Mouse (Mus musculus) ES-Bruce4 (cell line): ENCODE data around the gene Klhl22. TPM values are rescaled to one million over a fixed set of nuclear protein-coding genes. Genes with fewer than 3 reads are reported as not detected.

Experiments
- H3K27ac ChIP-seq: 2 replicates; pipeline ENCODE4 v1.5.1; 2012; ENCODE audit warnings: low read length, inconsistent platforms; ENCODE audit not compliant: insufficient read depth
- H3K27me3 ChIP-seq: 2 replicates; pipeline ENCODE4 v1.6.1; 2012; ENCODE audit warnings: mild to moderate bottlenecking, low read length, inconsistent platforms; ENCODE audit not compliant: control insufficient read depth, poor library complexity, insufficient read depth, severe bottlenecking
- H3K36me3 ChIP-seq: 2 replicates; pipeline ENCODE4 v1.6.1; 2012; ENCODE audit warnings: inconsistent platforms, mild to moderate bottlenecking, low read length, moderate library complexity; ENCODE audit not compliant: control insufficient read depth, poor library complexity, insufficient read depth, severe bottlenecking
- H3K4me1 ChIP-seq: one replicate; pipeline ENCODE4 v1.8.1; 2011; ENCODE audit warnings: low read length; ENCODE audit not compliant: control insufficient read depth, insufficient read depth
- H3K4me3 ChIP-seq: 2 replicates; pipeline ENCODE4 v1.5.1; 2011; ENCODE audit warnings: low read depth, mild to moderate bottlenecking, low read length
- H3K9ac ChIP-seq: 2 replicates; pipeline ENCODE4 v1.6.1; 2012; ENCODE audit warnings: low read depth, mild to moderate bottlenecking, inconsistent platforms; ENCODE audit not compliant: poor library complexity, severe bottlenecking
- H3K9me3 ChIP-seq: replicated peaks from 2 replicates; pipeline ENCODE4 v1.6.1; 2012; ENCODE audit warnings: mild to moderate bottlenecking, low read length, inconsistent platforms; ENCODE audit not compliant: control insufficient read depth, poor library complexity, insufficient read depth, severe bottlenecking
- CTCF ChIP-seq: IDR thresholded peaks from one replicate; pipeline ENCODE4 v1.8.1; 2011; ENCODE audit warnings: low read depth, low read length
- EP300 ChIP-seq: IDR thresholded peaks from 2 replicates; pipeline ENCODE4 v1.6.1; 2011; ENCODE audit warnings: low read depth, low read length; ENCODE audit not compliant: insufficient read depth
- POLR2A ChIP-seq: IDR thresholded peaks from one replicate; pipeline ENCODE4 v1.8.1; 2011; ENCODE audit warnings: low read length; ENCODE audit not compliant: insufficient read depth
- polyA plus RNA-seq: library from polyadenylated mRNA; stranded (reverse); fragments of >200 nt; gene quantifications from 2 replicates; pipeline ENCODE4 v1.2.4, GENCODE M21; 2011; ENCODE audit warnings: low read depth; ENCODE audit not compliant: missing spikeins, insufficient read depth, insufficient read length

Klhl22 gene
- polyA plus RNA-seq: 40.2 and 44.0 TPM in 2 replicates

DNA sequence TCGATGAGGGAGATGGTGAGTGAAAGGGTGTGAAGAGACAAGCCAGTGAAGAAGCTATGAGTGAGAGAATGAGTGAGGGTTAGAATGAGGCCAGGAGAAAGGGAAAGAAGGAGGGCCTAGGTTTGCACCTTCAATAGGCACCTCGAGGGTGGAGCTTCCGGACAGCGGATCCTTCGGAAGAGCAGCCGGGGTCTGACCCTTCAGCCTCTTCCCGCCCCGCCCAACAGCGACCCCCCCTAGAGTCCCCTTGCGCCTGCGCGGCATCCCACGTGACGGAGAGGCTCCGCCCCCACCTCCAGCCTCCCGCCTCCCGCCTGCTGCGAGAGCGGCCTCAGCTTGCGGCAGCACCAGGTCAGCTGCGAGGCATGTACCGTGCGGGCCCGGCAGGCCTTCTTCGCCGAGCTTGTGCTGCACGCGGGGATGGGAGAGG lies at the start of gene Klhl22:
Klhl22 (plus strand) TSS at position 275 of the 430 bp plus-strand sequence.
- H3K27ac ChIP-seq: no peak within 1 kb of the TSS
- TF ChIP-seq POLR2A: peak; percentile 71
- peak; percentile 49; the same call in 1 of the 2 replicates for TF ChIP-seq EP300
- no peak for TF ChIP-seq CTCF

DNA sequence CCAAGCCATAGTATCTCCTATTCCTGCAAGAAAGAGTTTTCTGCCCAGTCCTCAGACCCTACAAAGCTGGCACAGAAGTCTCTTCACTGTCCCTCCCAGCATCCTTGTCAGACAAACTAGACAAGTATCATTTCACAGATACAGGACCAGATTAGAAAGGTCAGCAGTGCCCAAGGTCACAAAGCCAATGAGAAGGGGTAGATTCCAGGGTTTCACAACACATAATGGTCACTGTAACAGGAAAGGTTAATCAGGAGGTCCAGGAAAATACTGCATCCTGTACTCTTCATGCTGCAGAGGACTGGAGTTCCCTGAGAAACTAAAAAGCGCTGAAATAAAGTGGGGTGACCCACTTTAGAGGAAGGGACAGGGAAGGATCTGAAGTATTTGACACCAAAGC lies 41.6 kb upstream of the Klhl22 start:
- Histone ChIP-seq H3K27me3 (no peaks in the 10 kb centered on the region), H3K4me1 (no peaks in the 10 kb centered on the region), H3K27ac (no peak overlapping the region), H3K4me3 (no peak overlapping the region), H3K36me3 (no peaks in the 10 kb centered on the region), H3K9me3 (no peaks in the 10 kb centered on the region), H3K9ac (no peak overlapping the region)
- TF ChIP-seq CTCF: no peak
- TF ChIP-seq POLR2A: no peak
- TF ChIP-seq EP300: no peak

More for the DNA sequence above, at the start of gene Klhl22:
- no peaks in the 10 kb centered on the region for H3K36me3 ChIP-seq
- no peaks in the 10 kb centered on the region for H3K27me3 ChIP-seq
- H3K9me3 ChIP-seq: 0 out of 2 replicates have a peak, but pooled peaks cover 3% of the 10 kb centered on the region
- H3K4me1 ChIP-seq: peaks cover 5% of the 10 kb centered on the region
- H3K4me3 ChIP-seq: peak within 1 kb of the TSS; percentile 81
- H3K9ac ChIP-seq: peak within 1 kb of the TSS; percentile 86

DNA sequence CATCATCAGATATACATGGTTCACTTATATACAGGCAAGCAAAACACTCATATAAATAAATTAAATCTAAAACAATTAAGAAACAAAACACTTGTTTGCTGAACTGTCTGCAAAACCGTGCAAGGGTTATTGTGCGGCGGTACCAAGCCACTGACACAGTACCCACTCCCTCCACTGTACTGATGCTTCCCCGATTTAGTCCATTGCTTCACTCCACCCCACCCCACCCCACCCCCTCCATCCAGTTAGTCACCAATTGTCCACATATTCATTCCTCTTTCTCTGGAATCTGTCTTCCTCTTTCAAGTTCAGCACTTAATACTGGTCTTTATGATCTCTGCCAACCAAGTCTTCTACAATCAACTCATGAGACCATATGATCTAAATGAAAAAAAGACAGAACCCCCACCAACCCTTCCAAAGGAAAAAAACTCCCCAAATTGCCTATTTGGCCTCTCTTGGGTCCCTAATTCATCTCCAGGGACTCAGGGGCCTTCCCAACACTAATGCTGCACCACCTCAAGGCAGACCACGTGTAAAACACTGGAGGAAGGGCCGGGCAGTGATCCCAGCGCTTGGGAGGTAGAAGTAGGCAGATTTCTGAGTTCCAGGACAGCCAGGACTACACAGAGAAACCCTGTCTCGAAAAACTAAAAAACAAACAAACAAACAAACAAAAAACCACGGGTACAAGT lies 38.2 kb upstream of the Klhl22 start:
- Histone ChIP-seq H3K4me1 (no peaks in the 10 kb centered on the region), H3K27me3 (no peaks in the 10 kb centered on the region), H3K9me3 (no peaks in the 10 kb centered on the region), H3K27ac (no peak overlapping the region), H3K36me3 (no peaks in the 10 kb centered on the region), H3K4me3 (no peak overlapping the region), H3K9ac (peak overlapping the region; percentile 94)
- TF ChIP-seq CTCF (no peak), EP300 (no peak), POLR2A (no peak)

GRCm38 (mm10) chr16:17721822-17722460 lies 37.5 kb upstream of the Klhl22 start:
- no peaks in the 10 kb centered on the region for H3K9me3 ChIP-seq
- TF ChIP-seq EP300 (no peak), CTCF (no peak), POLR2A (no peak)
- no peaks in the 10 kb centered on the region for H3K27me3 ChIP-seq
- H3K27ac ChIP-seq: no peak overlapping the region
- peak overlapping the region; percentile 96 for H3K4me3 ChIP-seq
- H3K4me1 ChIP-seq: no peaks in the 10 kb centered on the region
- no peaks in the 10 kb centered on the region for H3K36me3 ChIP-seq
- H3K9ac ChIP-seq: peak overlapping the region; percentile 94

GRCm38 (mm10) chr16:17722461-17723324 lies 36.7 kb upstream of the Klhl22 start:
- H3K27me3 ChIP-seq: no peaks in the 10 kb centered on the region
- no peak for TF ChIP-seq EP300
- no peak for TF ChIP-seq POLR2A
- TF ChIP-seq CTCF: peak; percentile 34
- H3K4me1 ChIP-seq: no peaks in the 10 kb centered on the region
- H3K36me3 ChIP-seq: no peaks in the 10 kb centered on the region
- no peaks in the 10 kb centered on the region for H3K9me3 ChIP-seq
- H3K9ac ChIP-seq: peak overlapping the region; percentile 94
- peak overlapping the region; percentile 96 for H3K4me3 ChIP-seq
- peak overlapping the region; percentile 35 for H3K27ac ChIP-seq
